Mouse (Mus musculus) embryo, embryonic 10.5 days (tissue): ENCODE results near the gene Iffo2.
A peak's percentile ranks its signal among the peaks of the same experiment; 100 is the strongest.
"Not testable (repeated sequence)": the region's sequence is repeated elsewhere in the genome, so short reads cannot be mapped to it uniquely, and the experiment has no call there.

Experiments
- DNase-seq: peaks from one replicate; pipeline ENCODE4 v3.0.0-alpha.2; 2015; ENCODE audit warnings: low spot score

Gene Iffo2

DNA sequence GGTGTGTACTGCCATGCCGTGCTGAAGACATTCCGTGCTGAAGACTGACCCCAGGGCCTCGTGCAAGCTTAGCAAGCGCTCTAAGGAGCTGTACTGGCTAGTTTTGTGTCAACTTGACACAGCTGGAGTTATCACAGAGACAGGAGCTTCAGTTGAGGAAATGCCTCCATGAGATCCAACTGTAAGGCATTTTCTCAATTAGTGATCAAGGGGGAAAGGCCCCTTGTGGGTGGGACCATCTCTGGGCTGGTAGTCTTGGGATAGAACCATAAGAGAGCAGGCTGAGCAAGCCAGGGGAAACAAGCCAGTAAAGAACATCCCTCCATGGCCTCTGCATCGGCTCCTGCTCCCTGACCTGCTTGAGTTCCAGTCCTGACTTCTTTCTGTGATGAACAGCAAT, at the start of gene Iffo2:
Gene Iffo2 (plus strand): TSS at position 301 of the 400 bp plus-strand sequence.
- not testable (repeated sequence) for DNase-seq

DNA sequence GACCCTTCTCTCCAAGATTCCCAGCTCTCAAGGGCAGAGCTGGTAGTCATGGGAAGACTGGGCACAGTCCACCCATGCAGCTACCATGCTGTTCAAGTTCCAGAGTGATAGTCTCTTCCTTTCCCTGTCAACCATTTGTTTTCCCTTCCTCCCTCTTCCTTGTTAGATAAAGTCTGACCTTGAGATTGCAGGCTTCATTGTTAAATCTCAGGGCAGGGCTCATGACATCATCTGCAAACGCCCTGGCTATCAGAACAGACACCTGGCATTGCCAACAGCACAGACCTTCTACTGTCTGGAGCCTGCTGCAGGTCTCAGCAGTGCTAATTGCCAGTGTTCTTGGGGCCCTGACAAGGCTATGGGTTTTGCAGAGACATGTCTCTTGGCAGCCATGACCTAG, 48.9 kb upstream of the Iffo2 start:
- DNase-seq, result no peak

DNA sequence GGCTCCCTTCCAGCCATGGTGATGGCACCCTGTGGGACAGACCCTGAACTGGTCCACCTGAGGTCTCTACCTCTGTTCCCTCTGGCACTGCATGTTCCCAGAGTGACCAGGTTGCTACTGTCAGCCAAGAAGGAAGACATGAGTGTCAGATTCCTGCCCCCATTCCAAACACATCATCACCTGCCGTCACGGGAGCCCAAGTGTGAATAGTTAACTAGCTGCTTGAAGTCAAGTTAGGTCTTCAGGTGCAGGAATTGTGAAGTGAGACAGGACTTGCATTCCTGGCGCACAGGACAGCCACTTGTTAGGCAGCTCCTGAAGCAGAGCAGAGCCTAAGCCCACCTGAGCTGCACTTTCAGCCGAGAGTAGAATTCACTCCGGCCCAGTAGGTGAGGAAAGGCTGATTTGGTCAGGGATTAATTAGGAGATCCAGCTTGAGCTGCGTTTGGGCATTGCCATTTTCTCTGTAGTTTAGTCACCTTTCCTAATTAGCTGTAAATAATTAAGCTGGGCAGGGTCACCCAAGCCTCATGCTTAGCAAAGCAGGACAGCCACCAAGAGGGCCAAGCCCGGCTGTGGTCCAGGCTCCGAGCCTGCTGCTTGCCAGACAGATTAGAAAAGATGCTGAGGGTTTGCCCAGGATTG, 46.8 kb upstream of the Iffo2 start:
- no peak for DNase-seq

DNA sequence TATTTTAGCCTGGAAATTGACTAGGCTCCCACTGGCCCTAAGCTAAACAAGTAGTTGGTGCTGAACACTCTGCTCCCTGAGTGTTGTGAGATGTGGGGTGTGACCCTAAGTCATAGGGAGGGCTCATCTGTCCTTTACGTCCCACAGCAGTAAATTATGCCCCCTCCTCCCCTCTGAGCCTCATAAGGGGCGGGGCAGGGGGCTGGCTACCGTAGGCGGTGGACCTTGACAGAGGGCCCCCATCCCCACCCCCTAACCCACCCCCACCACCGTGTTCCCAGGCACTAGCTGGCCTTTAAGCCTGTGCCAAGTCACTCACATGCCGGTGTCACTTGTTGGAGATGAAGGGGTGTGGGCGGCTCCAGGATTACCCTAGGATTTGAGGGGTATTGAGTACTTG, 45.9 kb upstream of the Iffo2 start:
- no peak for DNase-seq

DNA sequence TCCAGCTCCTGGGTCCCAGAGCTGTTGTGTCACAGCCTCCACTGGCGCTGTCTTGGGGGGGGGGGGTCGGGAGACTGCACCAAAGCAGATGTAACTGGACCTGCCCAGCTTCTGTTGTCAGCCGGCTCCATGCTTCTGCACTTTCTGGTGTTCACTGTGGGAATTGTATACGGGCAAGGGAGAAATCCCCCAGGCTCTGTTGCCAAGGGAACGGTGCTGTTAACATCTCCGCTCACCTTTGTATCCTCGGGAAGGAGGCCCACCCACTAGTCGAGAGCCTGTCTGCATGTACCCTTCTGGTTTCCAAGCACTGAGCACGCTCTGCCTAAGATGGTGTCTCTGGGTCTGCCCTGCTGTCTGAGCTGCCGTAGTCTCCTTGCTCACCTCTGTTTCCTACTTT, 43.3 kb upstream of the Iffo2 start:
- DNase-seq, result peak; percentile 36

DNA sequence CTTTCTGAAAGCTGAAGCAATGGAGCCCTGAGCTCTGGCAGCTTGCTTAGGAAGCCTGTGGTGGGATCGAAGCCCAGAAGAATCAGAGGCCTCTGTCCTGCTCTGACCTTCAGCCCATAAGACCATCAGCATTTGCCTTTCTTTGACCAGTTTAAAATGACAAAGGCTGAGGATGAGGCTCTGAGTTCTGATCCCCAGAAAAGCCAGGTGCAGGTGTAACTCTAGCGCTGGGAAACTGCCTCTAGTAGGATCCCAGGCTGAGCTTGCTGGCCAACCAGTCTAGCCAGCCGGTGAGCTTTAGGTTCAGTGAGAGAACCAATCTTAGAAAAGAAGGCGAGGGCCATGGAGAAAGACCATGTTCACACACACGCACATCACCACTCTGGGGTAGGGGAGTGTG, 42.0 kb upstream of the Iffo2 start:
- DNase-seq, result no peak

DNA sequence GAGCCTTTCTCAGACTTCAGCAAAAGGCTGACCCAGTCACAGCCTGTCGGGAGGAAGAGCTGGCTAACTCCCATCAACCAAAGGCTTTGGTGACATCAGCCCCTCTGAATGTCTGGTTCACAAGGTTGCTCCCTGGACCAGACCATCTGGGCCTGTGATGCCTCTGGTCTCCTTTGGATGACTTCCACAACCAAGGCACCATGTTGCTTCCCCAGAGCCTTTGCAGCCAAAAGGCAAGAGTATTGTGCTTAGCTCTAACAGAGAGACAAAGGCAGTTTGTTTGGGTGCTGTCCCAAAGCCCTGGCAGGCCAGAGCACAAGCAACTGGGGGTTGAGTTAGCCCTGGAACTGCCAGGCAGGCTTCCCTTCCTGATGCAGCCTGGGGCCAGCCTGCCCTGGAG, 40.4 kb upstream of the Iffo2 start:
- DNase-seq, result no peak

DNA sequence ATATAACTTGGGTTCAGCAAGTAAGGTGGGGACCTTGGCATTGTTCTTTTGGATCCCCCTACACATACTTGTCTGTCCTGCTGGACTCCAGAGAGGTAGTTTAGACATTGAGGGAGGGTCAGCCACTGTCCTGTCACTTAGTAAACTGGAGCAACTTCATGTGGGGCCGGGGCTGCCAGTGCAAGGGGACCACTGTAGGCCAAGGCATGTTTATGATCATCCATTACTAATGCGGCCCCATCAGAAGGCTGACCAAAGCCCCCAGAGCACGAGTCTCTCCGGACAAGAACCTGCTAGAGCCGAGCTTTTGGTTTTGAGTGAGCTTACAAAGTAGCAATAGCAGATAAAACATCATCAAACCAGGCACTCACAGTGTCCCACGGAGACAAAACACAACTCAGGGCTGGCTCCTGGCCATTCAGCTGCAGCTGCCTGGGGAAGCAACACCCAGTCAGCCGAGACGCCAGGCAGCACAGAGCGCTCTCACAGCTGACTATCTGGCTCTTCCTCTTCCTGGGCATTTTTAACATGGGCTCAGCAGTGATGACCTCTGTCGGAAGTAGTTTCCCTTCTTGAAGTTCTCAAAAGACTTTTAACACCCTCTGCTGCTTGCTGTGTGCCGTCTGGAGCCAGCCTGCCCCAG, 39.8 kb upstream of the Iffo2 start:
- no peak for DNase-seq

DNA sequence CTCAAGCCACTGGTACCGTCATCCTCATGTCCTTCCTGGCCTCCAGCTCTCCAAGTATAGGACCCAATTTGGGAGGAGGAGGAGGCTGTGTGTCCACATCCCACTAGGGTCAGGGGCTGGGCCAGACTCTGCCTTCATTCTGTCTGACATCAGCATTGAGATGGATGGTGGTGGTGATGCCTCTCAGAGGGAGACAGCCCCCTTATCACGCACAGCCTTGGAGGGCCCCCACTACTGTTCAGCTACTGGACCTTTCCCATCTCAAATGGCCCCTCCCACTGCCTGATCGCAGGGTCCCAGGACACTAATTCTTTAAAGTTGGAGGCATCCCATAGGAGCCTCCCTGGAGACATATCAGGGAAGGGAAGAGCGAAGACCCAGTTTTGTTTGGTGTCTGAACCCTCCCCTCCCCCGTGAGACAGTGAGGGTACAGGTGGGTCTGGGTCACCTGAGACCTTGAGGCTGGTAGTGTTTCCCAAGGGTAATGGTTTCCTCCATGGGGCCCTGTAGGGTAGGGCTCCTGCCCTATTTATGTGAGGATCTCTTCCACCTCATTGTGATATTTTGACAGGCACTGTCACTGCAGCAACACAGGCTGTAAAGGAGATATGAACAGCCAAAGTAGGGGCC, 38.7 kb upstream of the Iffo2 start:
- no peak for DNase-seq

DNA sequence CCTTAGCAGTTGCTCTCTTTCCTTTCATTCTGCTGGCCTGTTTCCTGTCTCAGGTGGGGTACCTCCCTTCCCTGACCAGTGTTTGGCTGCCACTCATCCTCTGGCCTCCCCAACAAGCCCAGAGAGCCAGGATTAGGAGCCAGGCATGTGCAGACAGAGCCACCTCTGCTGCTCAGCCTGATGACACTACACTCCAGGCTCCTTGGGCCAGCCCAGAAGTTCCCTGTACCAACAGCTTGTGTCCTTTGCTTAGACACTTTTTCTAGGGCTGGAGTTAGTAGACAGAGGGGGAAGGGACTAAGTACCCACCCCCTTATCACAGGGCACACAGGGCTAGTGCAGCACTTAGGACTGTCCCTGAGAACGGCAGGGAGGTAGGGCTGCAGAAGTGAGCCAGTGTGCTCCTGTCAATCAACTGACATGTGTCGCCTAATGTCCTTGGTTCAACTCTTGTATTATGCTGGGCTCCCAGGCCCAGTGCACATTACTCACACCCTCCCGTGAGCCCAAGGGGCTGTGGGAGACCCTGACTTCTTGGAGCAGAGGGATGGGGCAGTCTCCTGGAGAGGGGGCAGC, 38.0 kb upstream of the Iffo2 start:
- DNase-seq, result no peak

DNA sequence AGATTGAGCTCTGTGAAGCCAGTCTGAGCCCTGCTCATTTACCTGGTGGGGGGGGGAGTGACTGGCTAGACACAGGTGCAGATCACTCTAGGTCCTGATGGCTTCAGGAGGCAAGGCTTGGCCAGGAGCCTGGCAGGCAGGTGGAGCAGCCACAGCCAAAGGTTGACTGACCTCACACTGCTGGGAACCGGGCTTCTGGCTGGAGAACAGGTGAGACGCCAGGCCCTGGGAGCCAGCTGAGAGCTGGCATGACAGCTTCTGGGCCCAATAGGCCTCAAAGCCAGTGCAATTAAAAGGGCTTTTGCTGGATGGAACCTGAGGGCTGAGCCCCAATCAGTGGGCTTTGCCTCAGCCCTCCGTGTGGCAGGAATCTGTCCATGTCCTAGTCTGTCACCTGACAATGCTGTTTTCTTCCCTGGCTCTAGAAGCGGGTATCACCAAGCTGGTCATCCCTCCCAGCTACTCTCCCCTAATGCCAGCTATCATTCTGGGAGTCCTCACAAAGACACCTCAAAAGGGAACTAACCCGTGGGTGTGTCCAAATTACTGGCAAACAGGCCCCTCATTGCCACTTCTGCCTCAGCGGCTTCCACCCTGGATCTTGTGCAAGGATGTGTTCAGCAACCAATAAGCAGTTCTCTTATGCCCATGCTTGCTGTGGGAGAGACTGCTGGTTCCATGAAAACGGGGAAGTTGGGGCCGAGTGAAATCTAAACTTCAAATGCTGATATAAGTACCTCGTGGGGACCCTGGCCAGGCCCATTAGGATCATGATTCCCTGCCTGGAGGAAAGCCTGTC, 36.9 kb upstream of the Iffo2 start:
- DNase-seq, result no peak

DNA sequence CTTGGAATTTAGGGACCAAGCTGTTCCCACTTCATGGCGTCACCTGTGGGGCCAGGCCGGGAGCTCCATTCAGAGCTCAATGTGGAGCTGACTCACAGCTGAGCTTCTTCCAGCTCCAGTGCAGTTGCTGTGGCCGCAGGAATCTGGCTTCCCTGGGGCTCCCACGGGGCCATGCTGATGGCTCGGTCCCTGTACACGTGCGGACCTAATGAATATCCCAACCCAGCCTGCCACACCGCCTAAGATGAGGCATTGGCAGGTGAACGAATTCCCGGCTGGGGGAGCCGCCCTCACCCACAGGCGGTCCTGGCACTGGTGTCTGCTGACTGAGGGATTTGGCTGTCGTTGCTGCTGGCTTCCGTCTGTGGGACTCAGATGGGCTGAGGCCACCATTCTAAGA, 29.5 kb upstream of the Iffo2 start:
- no peak for DNase-seq

DNA sequence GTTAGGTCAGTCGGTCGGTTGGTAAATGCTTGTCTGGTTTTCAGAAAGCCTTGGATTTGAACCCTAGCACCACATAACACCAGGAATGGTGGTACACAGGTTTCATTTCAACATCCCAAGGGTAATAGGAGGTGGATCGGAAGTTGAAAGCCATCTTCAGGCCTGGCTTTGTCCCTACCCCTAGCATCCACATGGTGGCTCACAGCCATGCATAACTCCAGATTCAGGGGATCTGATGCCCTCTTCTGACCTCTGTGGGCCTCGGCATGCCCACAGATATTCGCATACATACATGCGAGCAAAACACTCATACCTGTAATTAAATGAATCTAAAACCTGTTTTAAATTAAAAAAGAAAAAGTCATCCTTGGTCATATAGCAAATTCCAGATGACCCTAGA, 28.6 kb upstream of the Iffo2 start:
- DNase-seq, result no peak

DNA sequence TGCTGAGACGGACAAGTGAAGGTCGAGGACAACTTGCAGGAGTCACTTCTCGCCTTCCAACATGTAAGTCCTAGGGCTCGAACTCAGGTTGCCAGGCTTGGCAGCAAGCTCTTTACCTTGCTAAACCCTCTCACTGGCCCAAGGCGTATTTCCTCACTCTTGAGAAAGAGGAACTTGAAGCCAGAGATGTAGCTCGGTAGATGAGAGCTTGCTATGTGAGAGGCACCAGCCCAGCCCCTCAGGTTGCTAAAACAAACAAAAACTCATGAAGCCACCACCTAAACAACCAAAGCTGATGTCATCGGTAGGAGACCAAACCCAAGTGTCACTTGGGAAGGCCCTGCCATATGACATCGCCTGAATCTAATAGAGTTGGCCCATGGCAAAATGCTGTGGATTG, 26.4 kb upstream of the Iffo2 start:
- DNase-seq, result no peak

DNA sequence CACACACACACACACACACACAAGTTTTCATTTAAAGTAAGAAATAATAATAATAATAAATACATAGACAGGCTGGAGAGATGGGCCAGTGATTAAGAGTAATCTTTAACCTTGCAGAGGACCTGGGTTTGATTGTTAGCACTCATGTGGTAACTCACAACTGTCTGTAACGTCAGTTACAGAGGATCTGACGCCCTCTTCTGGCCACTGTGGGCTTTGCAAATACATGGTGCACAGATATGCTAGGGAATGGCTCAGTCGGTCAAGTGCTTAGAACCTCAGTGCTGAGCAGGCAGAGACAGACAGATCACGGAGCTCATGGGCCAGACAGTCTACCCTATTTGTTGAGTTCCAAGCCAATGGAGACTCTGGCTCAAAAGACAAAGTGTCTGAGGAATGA, 24.6 kb upstream of the Iffo2 start:
- no peak for DNase-seq

DNA sequence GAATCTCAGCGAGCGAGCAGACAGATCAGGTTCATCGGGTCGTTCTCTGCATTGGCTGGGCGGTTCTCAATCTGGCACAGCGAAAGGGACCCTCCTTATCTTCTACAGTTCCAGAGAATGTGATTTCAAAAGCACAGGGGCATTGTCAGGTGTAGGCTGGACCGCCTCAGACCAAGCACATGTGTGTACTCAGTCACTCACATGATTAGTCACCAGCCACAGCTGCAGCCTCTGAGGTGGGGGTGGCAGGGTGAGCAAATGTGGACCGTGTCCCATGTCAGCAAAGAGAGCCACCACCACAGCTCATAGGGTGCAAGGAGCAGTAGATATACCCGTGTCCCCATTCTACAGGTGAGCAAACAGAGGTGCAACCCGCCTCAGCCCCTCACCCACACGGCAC, 23.6 kb upstream of the Iffo2 start:
- no peak for DNase-seq

DNA sequence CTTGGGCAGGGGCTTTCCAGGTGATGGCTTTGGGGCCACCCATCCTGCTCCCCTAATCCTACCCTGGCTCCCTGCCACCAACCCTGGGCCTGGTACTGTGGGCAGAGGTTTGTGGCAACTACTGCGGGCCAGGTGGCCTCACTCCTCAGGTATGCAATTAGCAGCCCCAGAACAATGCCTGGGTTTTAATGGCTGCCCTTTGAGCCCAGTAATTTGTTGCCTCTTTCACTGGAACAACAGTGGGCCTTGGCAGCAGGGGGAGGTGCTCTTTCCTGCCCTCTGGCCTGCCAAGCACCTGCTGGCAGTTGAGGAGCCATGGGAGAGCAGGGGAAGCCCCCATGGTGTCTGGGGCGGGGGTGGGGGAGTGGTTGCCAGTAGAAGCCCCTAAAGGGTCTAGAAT, 21.3 kb upstream of the Iffo2 start:
- DNase-seq, result no peak

DNA sequence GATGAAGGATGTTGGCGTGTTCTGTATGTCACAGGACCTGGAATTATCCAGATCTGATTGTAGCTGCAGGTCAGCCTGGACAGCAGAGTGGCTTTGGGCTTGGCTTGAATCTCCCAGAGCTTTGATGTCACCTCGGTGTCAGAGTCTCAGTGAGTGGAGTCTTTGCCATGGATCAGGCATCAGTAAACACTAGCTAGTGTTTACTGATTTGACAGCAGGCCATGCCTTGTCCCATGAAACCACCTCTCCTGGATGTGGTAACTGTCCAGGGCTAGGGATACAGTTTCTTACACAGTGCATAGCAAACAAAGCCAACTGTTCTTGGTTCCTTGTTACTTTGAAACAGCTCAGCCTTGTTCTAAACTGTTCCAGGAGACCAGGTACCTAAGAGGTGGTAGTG, 18.8 kb upstream of the Iffo2 start:
- DNase-seq, result no peak

DNA sequence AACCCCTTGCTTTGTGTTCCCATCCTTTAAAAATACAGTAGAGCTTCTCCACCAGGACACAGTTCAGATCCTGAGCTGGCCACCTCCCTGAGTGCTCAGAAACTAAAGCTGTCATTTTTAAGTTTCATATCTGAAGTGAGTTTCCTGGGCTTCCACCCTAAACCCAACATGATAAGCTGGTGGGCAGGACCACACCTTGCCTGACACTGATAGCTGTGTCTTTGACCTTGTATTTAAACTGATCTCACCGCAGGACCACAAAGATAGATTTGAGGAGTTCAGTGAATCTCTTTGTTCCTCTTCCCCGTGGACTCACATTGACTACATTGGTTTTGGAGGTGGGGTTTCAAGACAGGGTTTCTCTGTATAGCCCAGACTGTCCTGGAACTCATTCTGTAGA, 17.4 kb upstream of the Iffo2 start:
- DNase-seq, result no peak

DNA sequence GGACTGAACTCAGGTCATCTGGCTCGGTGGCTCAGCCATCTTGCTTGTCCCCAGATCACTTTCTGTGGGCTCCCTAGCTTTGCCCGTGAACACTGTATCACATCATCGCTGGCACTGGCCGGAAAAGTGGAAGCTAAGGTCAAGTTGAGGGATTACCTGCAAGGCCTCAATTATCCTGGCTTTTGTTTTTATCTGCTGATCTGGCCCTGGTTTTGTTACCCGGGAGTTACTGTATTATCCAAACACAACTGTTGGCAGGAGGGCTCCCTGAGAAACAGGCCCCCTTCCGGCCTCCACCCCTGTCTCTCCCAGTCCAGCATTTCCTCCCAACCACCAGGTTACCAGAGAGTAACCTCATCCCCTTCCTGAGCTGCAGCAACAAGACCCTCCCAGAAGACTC, 11.1 kb upstream of the Iffo2 start:
- no peak for DNase-seq

DNA sequence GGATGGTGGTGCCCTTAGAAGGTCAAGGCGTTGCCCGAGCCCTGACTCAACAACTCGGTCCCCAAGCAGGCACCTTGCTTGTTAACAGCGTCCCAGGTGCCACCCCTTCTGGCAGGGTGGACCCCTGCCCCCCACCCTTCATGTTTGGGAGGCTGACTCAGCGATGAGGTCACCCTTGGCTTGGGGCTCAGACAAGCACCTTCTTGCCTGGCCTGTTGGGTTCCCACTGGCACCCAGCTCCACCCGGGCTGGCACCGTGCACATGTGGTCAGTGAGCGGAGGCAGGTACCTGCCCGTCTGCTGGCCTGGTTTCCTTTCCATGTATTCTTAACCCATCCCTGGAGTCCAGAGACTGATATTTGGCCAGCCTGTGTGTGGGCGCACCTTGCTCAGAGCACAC, 8.4 kb upstream of the Iffo2 start:
- no peak for DNase-seq

DNA sequence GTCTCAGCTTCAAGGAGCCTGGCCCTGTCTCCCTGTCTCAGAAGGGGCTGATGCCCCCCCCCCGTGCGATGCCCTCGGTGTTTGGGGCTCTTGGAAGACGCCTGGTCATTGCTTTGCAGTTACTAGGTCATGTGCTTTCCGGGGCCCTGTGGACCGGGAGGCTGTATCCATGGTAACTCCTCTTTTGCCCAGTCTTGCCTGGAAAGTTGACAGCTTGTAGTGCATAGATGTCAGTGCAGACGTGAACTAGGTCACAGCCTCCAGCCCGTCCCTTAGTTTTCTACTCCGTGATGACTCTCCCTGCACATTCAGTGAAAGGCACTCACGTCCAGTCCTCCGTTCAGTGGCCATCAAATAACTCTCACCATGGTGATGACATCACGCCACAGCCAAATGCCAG, 3.9 kb upstream of the Iffo2 start:
- no peak for DNase-seq

DNA sequence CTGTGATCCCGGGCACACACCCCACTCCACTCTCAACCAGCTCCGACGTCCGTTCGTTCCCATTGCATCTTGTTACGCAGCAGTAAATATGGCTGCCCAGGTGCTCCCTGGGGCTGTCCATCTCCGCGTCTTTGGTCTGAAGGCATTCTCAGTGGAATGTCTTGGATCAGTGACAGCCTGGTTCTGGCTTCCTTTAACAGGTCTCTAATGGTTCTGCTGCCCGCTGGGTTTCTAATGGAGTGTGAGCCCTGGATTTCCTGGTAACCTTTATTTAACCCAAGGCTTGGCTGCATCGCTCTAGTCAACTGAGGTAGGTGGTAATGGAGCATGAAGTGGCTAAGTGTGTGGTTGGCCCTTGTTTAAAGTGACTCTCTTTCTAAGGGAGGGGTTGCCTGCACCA, 1.7 kb downstream of the Iffo2 start:
- DNase-seq, result no peak
